Mouse (Mus musculus) retina, postnatal 7 days (tissue): ENCODE results near the gene Rab15.

Experiments
- DNase-seq: peaks from one replicate; pipeline ENCODE4 v3.0.0-alpha.2; 2012; ENCODE audit warnings: low read depth, low spot score

Gene Rab15

DNA sequence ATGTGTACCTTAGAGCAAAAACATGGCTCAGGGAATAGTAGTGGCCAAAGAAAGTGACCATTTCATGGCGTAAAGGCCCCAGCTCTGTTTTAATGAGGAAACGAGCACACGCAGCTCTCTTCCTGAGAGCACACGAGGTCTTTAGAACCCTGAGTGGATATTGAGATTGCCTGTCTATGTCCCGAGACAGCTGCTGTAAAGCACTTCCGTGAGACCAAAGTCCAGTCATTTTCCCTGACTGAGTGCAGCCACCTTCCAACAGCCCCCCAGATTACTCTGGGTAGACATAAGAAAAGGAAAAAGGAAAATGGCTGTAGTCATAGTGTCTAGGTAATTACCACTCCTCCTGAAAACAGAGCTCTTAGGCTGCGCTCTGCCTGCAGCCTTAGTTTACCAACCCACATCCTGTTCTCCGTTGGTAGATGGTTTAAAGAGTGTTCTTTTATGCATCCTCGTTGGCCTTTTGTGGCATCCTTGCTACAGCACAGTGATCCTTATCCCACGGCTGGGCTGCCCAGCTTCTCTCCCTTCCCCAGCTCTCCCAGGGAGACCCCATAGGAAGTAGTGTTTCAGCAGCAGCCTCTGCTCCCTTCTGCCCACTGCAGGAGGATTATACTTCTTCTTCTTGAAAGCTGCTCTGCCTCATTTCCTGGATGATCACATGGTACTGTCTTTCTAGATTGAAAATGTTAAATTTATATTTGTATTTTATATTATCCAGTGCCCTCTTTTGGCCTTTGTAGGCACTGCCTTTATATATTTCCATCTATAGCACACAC lies 44.2 kb downstream of the Rab15 start:
- DNase-seq: no peak

DNA sequence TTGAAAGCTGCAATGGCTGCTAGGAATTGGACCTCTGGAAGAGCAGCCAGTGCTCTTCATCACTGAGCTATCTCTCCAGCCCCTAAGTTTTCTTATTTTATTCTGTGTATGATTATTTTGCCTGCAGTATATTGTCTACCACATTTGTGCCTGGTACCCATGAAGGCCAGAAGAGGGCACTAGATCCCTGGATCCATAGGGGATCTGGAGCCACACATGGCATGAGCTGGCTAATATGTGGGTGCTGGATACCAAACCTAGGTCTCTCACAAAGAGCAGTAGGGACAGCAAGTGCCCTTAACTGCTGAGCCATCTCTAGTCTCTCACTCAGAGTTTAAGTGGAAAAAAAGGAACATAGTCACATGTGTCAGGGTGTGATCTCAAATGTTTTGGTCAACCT lies 44.9 kb downstream of the Rab15 start:
- no peak for DNase-seq

DNA sequence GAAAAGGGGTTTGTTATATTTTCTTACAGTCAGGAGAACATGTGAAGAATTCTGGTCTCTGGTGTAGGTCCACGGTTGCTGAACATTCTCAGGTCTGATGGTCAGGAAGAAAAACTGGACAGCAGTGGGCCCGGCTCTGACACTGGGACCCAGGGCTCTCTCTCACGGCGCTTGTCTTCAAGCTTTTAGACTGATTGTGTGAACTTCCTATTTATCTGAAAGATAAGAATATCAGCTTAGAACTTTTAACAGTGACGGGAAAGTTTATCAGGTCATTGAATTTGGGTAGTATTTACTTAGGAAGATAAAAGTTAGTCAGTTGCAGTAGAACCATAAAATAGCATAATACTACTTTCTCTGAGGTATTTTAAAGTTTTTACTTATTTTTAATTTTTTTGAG lies 45.8 kb downstream of the Rab15 start:
- no peak for DNase-seq

DNA sequence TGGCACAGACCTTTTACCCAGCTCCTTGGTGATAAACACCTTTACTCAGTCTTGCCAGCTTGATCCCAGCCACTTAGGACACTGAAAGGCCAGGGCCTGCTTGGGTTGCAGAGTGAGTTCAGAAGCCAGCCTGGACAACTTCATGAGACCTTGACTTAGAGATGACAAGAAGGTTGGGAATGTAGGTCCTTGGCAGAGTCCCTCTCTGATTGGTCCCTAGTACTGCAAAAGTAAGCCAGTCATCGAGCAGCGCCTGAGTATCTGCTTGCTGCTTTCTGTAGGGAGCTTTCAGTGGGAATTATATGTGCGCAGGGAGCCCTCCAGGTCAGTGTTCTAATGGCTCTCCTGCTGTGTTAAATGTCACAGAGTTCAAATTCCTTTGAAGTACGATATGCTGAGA lies 47.6 kb downstream of the Rab15 start:
- DNase-seq: no peak

DNA sequence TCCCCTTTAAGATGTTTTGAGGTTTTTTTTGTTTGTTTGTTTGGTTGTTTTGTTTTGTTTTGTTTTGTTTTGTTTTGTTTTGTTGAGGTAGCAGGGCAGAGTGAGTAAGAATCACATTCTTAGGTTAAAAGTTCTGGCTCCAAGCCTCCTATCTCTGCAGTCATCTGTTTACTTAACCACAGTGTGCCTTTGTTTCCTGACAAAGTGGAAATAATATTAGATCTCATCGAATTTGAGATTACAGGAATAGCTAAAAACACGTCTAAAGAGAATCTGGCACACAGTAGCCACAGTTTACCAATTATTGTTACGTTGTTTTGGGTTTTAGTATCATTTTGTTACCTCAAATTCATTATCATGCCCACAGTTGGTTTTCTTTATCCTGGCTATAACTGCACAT lies 48.1 kb downstream of the Rab15 start:
- no peak for DNase-seq

DNA sequence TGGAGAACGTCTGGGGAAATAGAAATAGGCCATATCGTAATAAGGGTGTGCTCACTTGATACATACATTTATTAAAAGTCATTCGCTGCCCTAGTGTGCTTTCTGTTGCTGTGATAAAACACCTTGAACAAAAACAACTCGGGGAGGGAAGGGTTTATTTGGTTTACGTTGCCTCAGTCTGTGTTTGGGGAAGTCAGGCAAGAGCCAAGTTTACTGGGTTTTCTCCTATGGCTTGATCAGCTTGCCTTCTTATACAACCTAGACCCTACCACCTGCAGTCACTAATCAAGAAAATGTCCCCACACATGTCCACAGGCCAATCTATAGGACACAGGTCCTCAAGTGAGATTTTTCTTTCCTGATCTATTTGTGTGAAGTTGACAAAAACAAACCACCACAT lies 51.2 kb downstream of the Rab15 start:
- DNase-seq: no peak

DNA sequence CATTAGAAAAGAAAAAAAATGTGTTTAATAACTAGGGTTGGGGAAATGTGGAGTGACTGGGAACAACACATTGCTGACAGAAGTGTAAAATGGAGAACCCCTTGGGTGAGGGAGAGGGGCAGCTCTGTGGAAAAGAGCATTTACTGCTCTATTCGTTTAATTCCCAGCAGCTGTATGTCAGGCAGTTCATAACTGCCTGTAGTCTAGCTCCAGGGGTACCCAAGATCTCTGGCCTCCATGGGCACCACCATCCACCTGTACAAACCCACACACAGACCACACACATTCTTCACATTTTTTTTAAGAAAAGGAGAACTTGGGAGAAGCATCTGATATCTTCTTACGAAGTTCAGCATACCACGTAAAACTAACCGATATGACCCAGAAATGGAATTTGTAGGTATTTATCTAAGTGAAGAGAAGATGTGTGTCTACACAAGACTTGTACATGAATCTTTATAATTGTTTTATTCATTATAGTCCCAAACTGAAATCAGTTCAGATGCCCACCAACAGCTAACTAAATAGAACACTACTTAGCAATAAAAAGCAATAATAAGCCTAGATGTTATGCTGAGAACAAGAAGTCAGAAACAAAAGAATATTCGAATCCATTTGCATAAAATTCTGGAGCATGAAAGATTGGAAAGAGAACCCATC lies 51.7 kb downstream of the Rab15 start:
- DNase-seq: no peak

DNA sequence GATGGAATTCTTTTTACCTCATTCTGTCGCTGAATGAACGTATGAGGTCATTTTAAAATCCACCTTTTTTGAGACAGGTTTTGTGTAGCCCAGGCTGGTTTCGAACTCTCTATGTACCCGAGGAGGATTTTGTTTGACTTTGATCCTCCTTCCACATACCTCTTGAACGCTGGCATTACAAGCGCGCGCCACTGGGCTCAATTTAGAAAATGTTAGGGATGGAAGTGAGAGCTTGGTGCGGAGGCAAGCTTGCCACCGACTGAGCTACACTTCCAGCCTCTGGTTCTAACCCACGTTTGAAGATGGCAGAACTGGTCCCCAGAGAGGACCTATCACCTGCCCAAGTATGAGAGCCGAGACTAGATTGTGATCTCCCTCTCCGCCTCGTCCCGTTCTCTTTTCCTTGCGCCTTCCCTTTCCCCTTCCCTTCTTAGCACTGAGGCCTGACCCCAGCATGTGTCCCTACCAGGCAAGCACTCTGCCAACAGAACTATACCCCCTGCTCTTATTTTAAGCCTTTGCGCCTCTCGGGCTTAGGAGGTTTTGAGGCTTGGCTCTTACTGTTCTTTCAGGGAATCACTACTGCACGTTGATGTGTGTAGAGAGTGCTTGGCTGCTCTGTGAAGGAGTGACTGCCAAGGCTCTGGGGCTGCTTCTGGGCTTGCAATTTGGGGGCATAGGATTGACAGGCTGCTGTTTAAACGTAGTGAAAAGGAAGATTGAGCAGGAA lies 56.6 kb downstream of the Rab15 start:
- no peak for DNase-seq

DNA sequence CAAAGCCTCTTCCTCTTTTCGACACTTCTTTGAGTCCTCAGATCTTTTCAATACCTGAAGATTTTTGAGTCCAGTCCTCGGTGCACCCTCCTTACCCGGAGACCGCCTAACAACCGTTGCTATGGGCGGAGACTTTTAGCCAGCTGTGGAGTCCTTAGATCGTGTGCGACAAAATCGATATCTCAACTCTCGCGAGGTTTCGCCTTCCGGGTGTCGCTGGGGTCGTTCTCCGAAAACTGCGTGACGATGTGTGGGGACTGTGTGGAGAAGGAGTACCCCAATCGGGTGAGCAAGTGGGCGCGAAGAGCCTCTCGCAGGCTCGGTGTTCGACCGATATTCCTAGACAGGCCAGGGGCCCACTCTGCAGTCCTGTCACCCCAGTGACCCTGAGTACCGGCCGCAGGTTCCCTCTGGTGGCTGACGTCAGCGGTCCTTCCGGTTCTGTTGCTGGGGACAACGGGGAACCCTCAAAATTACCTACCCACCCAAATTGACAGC lies 57.3 kb downstream of the Rab15 start, which contains the start of the genes Churc1 and Fntb:
Gene Churc1, plus strand, starts transcription at position 185 of the 498 bp plus-strand sequence.
Gene Fntb, plus strand, starts transcription at position 236 of the 498 bp plus-strand sequence.
- peak; percentile 74 for DNase-seq

DNA sequence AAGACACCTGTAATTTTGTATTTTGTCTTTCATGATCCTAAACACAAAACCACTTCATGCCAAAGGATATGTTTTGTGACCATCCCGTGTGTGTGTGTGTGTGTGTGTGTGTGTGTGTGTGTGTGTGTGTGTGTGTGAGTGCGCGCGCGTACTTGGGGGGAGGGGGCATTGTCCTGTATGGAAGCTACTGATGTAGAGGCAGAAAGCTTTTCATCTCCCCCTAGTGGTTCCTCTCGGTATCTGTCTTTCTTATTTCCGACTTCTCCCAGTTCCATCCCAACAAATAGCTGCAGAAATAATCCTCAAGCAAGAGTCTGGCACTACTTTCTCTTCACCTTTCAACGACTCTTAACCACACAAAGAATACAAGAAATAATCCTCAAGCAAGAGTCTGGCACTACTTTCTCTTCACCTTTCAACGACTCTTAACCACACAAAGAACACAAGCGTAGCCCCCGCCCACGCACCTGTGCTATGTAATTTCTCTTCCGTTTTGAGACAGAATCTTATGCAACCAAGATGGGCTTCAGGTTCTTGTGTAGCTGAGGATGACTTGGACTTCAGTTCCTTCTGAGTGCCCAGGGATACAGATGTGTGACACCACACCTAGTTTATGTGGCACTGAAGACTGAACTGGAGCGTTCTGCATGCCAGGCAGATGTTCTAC lies 69.9 kb downstream of the Rab15 start:
- DNase-seq: peak; percentile 42

DNA sequence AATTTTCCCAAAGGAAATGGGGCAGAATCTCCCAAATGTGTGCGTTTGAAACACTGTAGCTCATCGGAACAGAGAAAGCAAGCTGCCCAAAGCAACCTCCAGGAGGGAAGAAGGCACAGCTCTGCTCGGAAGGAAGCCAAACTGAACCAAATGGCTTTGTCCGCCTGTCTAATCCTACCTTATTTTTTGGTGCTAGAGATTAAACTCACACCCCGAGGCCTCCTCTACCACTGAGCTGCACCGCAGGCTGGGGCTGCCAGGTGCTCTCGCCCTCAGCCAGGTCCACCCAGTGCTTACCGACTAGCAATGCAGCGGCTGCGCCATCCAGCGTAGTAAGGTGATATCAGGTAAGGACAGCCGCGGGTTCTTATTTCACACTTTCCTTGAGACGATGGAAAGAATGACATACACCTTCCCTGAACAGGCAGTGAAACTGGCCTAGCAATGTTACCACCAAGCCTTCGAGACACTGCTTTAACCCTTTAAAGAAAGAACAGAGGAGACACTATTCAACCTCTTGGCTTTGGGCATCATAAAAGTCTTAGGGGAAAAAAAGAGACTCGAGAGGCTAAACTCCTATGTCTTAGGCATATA lies 71.7 kb downstream of the Rab15 start:
- DNase-seq: no peak
